Mouse (Mus musculus): Measurements from ENCODE around the gene Dvl2.

DNA sequence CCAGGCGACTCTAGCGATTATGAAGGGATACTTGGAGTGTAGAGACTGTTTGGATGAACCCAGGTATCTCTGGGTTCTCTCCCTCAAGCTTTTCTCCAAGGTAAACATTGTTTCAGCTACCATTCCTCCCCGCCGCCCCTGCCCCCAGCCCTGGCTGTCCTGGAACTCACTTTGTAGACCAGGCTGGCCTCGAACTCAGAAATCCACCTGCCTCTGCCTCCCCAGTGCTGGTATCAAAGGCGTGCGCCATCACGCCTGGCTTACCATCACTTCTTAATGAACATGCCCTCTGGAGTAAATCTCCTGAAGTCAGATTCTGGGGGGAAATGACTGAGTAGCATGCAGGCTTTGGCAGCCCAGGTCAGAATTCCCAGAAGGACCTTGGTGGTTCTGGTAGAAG, 18.2 kb upstream of the Dvl2 start, which contains the start of gene Elp5:
- TF ChIP-seq TAL1 (IDR thresholded peaks at IDR 0.05; ENCODE audit: low read length) (no peak), GATA1 (IDR thresholded peaks at IDR 0.05; ENCODE audit: low read length) (no peak)
